Mouse (Mus musculus) E14TG2a.4 (cell line): ENCODE data around the gene Gm49416.

Experiments
- CTCF ChIP-seq: conservative IDR thresholded peaks from 2 replicates; pipeline ENCODE4 v1.5.1; 2014; ENCODE audit warnings: low read length
- NANOG ChIP-seq: IDR thresholded peaks from 2 replicates; pipeline ENCODE4 v1.6.1; 2014; ENCODE audit warnings: borderline replicate concordance, low read length, mixed read lengths
- POU5F1 ChIP-seq: IDR thresholded peaks from 2 replicates; pipeline ENCODE4 v1.6.1; 2014; ENCODE audit warnings: low read length, borderline replicate concordance

DNA sequence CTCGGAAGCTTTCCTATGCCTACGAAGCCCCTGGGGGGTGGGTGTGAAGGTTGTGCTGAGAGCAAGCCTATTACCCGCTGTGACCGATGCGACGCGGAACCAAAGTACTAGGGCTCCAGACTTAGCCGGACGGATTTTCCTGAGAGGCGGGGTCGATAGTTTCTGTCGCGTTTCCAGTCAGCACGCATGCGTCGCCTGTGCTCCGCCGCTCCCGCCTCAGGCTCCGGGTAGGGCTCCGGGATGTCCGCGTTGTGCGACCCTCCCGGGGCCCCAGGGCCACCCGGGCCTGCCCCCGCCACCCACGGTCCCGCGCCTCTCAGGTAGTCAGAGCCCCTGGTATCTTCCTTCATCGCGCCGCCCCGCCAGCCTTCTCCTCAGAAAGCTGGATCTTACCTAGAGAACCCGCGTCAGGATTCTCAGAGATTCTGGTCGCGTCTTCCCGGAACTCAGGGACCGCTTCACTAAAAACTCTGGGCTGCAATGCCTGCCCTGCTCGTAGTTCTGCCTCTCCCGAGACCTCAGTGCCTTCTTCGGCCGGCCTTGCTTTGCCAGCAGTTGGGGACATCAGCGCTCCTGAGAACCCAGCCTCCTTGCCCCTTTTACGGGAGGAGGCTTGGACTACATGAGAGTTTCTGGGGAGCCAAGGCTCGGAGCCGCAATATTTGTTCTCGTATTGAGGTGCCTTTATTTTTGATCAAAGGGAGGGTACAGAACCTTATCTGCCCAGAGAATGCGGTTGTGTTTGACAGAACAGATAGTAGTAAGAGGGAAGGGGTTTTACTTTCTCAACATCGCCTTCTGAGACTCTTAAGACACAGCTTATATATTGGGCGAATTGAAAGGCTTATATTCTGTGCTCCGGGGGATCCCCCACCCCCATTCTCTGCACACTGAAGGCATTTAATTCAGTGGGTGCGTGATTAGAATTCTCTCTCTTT lies 4.4 kb downstream of the Gm49416 start, which contains the start of gene Ints5:
- TF ChIP-seq CTCF, result no peak
- no peak for TF ChIP-seq NANOG
- no peak for TF ChIP-seq POU5F1
